Mouse (Mus musculus): ENCODE data around the gene Ascc3. TPM values are rescaled to one million over a fixed set of nuclear protein-coding genes. Genes with fewer than 3 reads are reported as not detected.

Gene Ascc3
- polyA plus RNA-seq, 1 experiment from 2014 or later, result 11.1 TPM

- Histone ChIP-seq H3K9ac (ENCODE audit: low read depth, low read length) (peak overlapping the region; percentile 77), H3K27me3 (ENCODE audit: insufficient read depth, low read length) (peaks cover 59% of the 10 kb centered on the region), H3K36me3 (ENCODE audit: insufficient read depth, low read length) (no peaks in the 10 kb centered on the region), H3K4me1 (replicated peaks; ENCODE audit: insufficient read depth, low read length) (0 out of 2 replicates have a peak, but pooled peaks cover 4% of the 10 kb centered on the region), H3K4me3 (replicated peaks; ENCODE audit: low read depth, low read length) (peak overlapping the region; percentile 53), H3K4me2 (ENCODE audit: low read length) (peak overlapping the region; percentile 68), H3K9me3 (replicated peaks; ENCODE audit: low read length) (no peaks in the 10 kb centered on the region), H3K27ac (peak overlapping the region; percentile 85)
- TF ChIP-seq CTCF (IDR thresholded peaks at IDR 0.05; ENCODE audit: low read depth), result no peak
- peak; percentile 21 for DNase-seq (ENCODE audit: low spot score)
- under 1% methylated on average over 44 of the region's 44 CpGs for WGBS
- peak; percentile 16 for ATAC-seq (replicated peaks; ENCODE audit: low FRiP score, low read depth)
These were observed 302.8 kb downstream of the Ascc3 start for GRCm38 (mm10) chr10:50895091-50895790.

GRCm38 (mm10) chr10:50895881-50896766 is 303.7 kb downstream of the Ascc3 start:
- no peak for ATAC-seq (replicated peaks; ENCODE audit: low FRiP score, low read depth)
- 3% methylated on average over 21 of the region's 21 CpGs for whole genome bisulfite sequencing
- peak overlapping the region; percentile 53 for H3K4me3 ChIP-seq (replicated peaks; ENCODE audit: low read depth, low read length)
- 0 out of 2 replicates have a peak, but pooled peaks cover 4% of the 10 kb centered on the region for H3K4me1 ChIP-seq (replicated peaks; ENCODE audit: insufficient read depth, low read length)
- H3K9ac ChIP-seq (ENCODE audit: low read depth, low read length), result peak overlapping the region; percentile 77
- H3K27me3 ChIP-seq (ENCODE audit: insufficient read depth, low read length), result peaks cover 57% of the 10 kb centered on the region
- peak; percentile 39 for DNase-seq (ENCODE audit: low spot score)
- TF ChIP-seq CTCF (IDR thresholded peaks at IDR 0.05; ENCODE audit: low read depth), result no peak
- H3K4me2 ChIP-seq (ENCODE audit: low read length), result peak overlapping the region; percentile 68
- no peaks in the 10 kb centered on the region for H3K9me3 ChIP-seq (replicated peaks; ENCODE audit: low read length)
- H3K27ac ChIP-seq, result peak overlapping the region; percentile 85; the same call in 1 of the 2 replicates
- no peaks in the 10 kb centered on the region for H3K36me3 ChIP-seq (ENCODE audit: insufficient read depth, low read length)

DNA sequence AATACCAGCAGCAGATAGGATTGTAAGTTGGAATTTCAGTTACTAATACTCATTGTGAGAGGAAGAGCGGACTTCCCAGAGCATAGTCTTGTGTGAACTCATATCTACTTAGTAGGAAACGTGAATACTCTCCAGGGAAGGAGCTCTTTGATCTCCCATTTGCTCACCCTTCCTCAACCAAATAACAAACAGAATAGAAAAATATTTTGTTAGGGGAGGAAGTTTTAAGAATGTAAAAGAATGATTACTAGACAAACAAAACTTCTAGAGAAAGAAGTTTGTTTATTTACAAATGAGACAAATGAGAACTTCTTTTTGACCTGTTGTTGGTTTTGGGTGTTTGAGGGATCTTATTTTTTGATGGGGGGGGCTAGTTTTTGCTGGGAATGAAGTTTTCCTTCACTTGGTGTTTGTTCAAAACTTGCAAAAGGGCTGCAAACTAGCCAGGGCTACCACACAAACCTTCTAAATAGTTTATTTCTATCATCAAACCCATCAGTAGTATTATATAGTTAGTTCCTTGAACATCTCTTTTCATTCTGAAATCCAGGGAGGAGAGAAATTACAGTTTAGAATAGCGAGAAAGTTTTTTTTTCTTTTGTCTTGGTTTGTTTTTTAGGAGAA is 304.4 kb downstream of the Ascc3 start:
- Histone ChIP-seq H3K9me3 (replicated peaks; ENCODE audit: low read length) (no peaks in the 10 kb centered on the region), H3K4me2 (ENCODE audit: low read length) (peak overlapping the region; percentile 68), H3K27ac (no peak overlapping the region), H3K36me3 (ENCODE audit: insufficient read depth, low read length) (no peaks in the 10 kb centered on the region), H3K9ac (ENCODE audit: low read depth, low read length) (peak overlapping the region; percentile 77), H3K4me1 (replicated peaks; ENCODE audit: insufficient read depth, low read length) (0 out of 2 replicates have a peak, but pooled peaks cover 4% of the 10 kb centered on the region), H3K4me3 (replicated peaks; ENCODE audit: low read depth, low read length) (peak overlapping the region; percentile 53), H3K27me3 (ENCODE audit: insufficient read depth, low read length) (peaks cover 57% of the 10 kb centered on the region)
- DNase-seq (ENCODE audit: low spot score) (peak; percentile 35), ATAC-seq (replicated peaks; ENCODE audit: low FRiP score, low read depth) (no peak)
- 13% methylated on average over 3 of the region's 3 CpGs for WGBS
- TF ChIP-seq CTCF (IDR thresholded peaks at IDR 0.05; ENCODE audit: low read depth), result no peak

- 0 out of 2 replicates have a peak, but pooled peaks cover 4% of the 10 kb centered on the region for H3K4me1 ChIP-seq (replicated peaks; ENCODE audit: insufficient read depth, low read length)
- no peaks in the 10 kb centered on the region for H3K36me3 ChIP-seq (ENCODE audit: insufficient read depth, low read length)
- H3K9ac ChIP-seq (ENCODE audit: low read depth, low read length), result peak overlapping the region; percentile 77
- H3K9me3 ChIP-seq (replicated peaks; ENCODE audit: low read length), result no peaks in the 10 kb centered on the region
- peak overlapping the region; percentile 53 for H3K4me3 ChIP-seq (replicated peaks; ENCODE audit: low read depth, low read length)
- H3K4me2 ChIP-seq (ENCODE audit: low read length), result peak overlapping the region; percentile 68
- 2% methylated on average over 32 of the region's 32 CpGs for WGBS
- no peak for ATAC-seq (replicated peaks; ENCODE audit: low FRiP score, low read depth)
- peak overlapping the region; percentile 47 for H3K27ac ChIP-seq
- DNase-seq (ENCODE audit: low spot score), result peak; percentile 68
- TF ChIP-seq CTCF (IDR thresholded peaks at IDR 0.05; ENCODE audit: low read depth), result peak; percentile 64
- H3K27me3 ChIP-seq (ENCODE audit: insufficient read depth, low read length), result peaks cover 58% of the 10 kb centered on the region
These were observed 305.3 kb downstream of the Ascc3 start for GRCm38 (mm10) chr10:50897530-50898471.

- no peak for ATAC-seq (replicated peaks; ENCODE audit: low FRiP score, low read depth)
- H3K36me3 ChIP-seq (ENCODE audit: insufficient read depth, low read length), result no peaks in the 10 kb centered on the region
- peak overlapping the region; percentile 53 for H3K4me3 ChIP-seq (replicated peaks; ENCODE audit: low read depth, low read length)
- no peaks in the 10 kb centered on the region for H3K9me3 ChIP-seq (replicated peaks; ENCODE audit: low read length)
- peaks cover 55% of the 10 kb centered on the region for H3K27me3 ChIP-seq (ENCODE audit: insufficient read depth, low read length)
- peak overlapping the region; percentile 46 for H3K4me2 ChIP-seq (ENCODE audit: low read length)
- DNase-seq (ENCODE audit: low spot score), result no peak
- no peak overlapping the region for H3K9ac ChIP-seq (ENCODE audit: low read depth, low read length)
- TF ChIP-seq CTCF (IDR thresholded peaks at IDR 0.05; ENCODE audit: low read depth), result no peak
- H3K27ac ChIP-seq, result no peak overlapping the region
- 0 out of 2 replicates have a peak, but pooled peaks cover 4% of the 10 kb centered on the region for H3K4me1 ChIP-seq (replicated peaks; ENCODE audit: insufficient read depth, low read length)
- 12% methylated on average over 2 of the region's 2 CpGs for WGBS
These were observed 306.2 kb downstream of the Ascc3 start for GRCm38 (mm10) chr10:50898621-50899020.
